ENCODE assay signal across 11 mouse cellular contexts in the genomic region with DNA sequence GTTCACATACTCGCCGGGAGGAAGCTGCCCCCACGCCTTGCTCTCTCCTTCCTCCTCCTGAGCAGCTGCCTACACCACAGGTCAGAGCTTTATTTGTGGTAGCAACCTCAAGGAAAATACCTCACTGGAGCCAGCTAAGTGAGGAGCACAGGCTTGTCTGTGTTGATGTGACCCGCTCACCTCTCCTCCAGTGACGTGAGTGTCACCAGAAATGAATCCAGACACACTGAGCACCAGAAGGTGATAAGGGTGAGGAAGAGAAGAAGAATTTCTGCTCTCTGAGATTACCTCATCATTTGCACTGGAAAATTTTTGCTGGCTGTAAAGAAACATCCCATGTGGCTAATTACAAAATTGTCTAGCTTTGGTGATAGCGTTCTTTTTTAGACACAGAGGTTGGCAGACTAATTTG.
DNase-seq lines count a peak whose midpoint lies in the region; ATAC-seq lines count a peak whose summit lies in the region.
"Had no signal": no experiment of that assay in that cellular context is flagged by ENCODE, and none has a peak within 500 bp of the region (broad histone marks: within the 10 kb centered on the region; RNA-seq: fewer than 3 reads in every experiment).

No protein-coding gene starts in this region.

- H3K27ac ChIP-seq in hindbrain, embryonic 12.5 days = 0 out of 2 replicates have a peak overlapping the region, but pooled peaks have one; percentile 23
- no peak overlapping the region for H3K27ac ChIP-seq in hindbrain, embryonic 10.5 days
- H3K27ac ChIP-seq in midbrain, embryonic 16.5 days (ENCODE audit: low read length) = peak overlapping the region; percentile 20; the same call in 1 of the 2 replicates
- no peak overlapping the region for H3K27ac ChIP-seq in midbrain, embryonic 11.5 days (ENCODE audit: low read depth, low read length)

- no peak overlapping the region for H3K4me3 ChIP-seq in hindbrain, embryonic 12.5 days
- H3K4me3 ChIP-seq in hindbrain, embryonic 10.5 days = no peak overlapping the region
- no peak overlapping the region for H3K4me3 ChIP-seq in midbrain, embryonic 16.5 days (ENCODE audit: low read depth, low read length)
- no peak overlapping the region for H3K4me3 ChIP-seq in midbrain, embryonic 11.5 days (ENCODE audit: low read depth, low read length)

- peaks cover 4% of the 10 kb centered on the region for H3K4me1 ChIP-seq in hindbrain, embryonic 12.5 days
- H3K4me1 ChIP-seq in hindbrain, embryonic 10.5 days (replicated peaks) = peaks cover 15% of the 10 kb centered on the region; the same call in 1 of the 2 replicates
- H3K4me1 ChIP-seq in midbrain, embryonic 16.5 days (ENCODE audit: control insufficient read depth, insufficient read depth, low read length) = 0 out of 2 replicates have a peak, but pooled peaks cover 4% of the 10 kb centered on the region
- peaks cover 5% of the 10 kb centered on the region; the same call in 1 of the 2 replicates for H3K4me1 ChIP-seq in midbrain, embryonic 11.5 days (ENCODE audit: control insufficient read depth, insufficient read depth, low read length)

- H3K9ac ChIP-seq in hindbrain, embryonic 12.5 days = no peak overlapping the region
- H3K9ac ChIP-seq in midbrain, embryonic 16.5 days (ENCODE audit: low read depth, low read length) = no peak overlapping the region
- no peak overlapping the region for H3K9ac ChIP-seq in midbrain, embryonic 11.5 days (ENCODE audit: low read length)

- H3K4me2 ChIP-seq in hindbrain, embryonic 12.5 days (replicated peaks) = no peak overlapping the region
- no peak overlapping the region for H3K4me2 ChIP-seq in midbrain, embryonic 16.5 days (ENCODE audit: low read length)
- no peak overlapping the region for H3K4me2 ChIP-seq in midbrain, embryonic 11.5 days

- no peaks in the 10 kb centered on the region for H3K9me3 ChIP-seq in hindbrain, embryonic 12.5 days (replicated peaks)
- no peaks in the 10 kb centered on the region for H3K9me3 ChIP-seq in hindbrain, embryonic 10.5 days
- no peaks in the 10 kb centered on the region for H3K9me3 ChIP-seq in midbrain, embryonic 16.5 days (replicated peaks; ENCODE audit: control insufficient read depth, low read length, poor library complexity, severe bottlenecking)
- H3K9me3 ChIP-seq in midbrain, embryonic 11.5 days (ENCODE audit: control insufficient read depth, low read length) = no peaks in the 10 kb centered on the region

- 67% methylated on average over 6 of the region's 6 CpGs for WGBS in hindbrain, embryonic 12.5 days
- 80% methylated on average over 6 of the region's 6 CpGs for WGBS in hindbrain, embryonic 10.5 days
- WGBS in midbrain, embryonic 16.5 days = 57% methylated on average over 6 of the region's 6 CpGs
- WGBS in midbrain, embryonic 11.5 days = 86% methylated on average over 6 of the region's 6 CpGs

- no peak for ATAC-seq in cerebellum, adult (ENCODE audit: insufficient number of reproducible peaks, low FRiP score, low TSS enrichment)
- ATAC-seq in hindbrain, embryonic 12.5 days (ENCODE audit: low FRiP score) = no peak
- ATAC-seq in midbrain, embryonic 16.5 days = peak; percentile 58; the same call in 1 of the 2 replicates
- no peak for ATAC-seq in midbrain, embryonic 11.5 days (ENCODE audit: low FRiP score)

- no peaks in the 10 kb centered on the region for H3K27me3 ChIP-seq in hindbrain, embryonic 12.5 days
- no peaks in the 10 kb centered on the region for H3K27me3 ChIP-seq in hindbrain, embryonic 10.5 days (ENCODE audit: insufficient read depth, poor library complexity, severe bottlenecking)
- no peaks in the 10 kb centered on the region for H3K27me3 ChIP-seq in midbrain, embryonic 16.5 days (ENCODE audit: control insufficient read depth, insufficient read depth, low read depth, low read length)
- H3K27me3 ChIP-seq in midbrain, embryonic 11.5 days (ENCODE audit: control insufficient read depth, insufficient read depth, low read length) = no peaks in the 10 kb centered on the region

- peak; percentile 14 for DNase-seq in cerebellum, adult 9-10 months
- DNase-seq in hindbrain, embryonic 10.5 days (ENCODE audit: low spot score) = no peak
- no peak for DNase-seq in midbrain, embryonic 11.5 days (ENCODE audit: low spot score, missing footprints)
- peak; percentile 32 for DNase-seq in lung, postnatal 36 days
- no peak for DNase-seq in ovary, postnatal 10 days (ENCODE audit: low spot score)
- DNase-seq: gastrocnemius, postnatal 10 days; kidney, postnatal 14 days; thymus, postnatal 36 days had no signal

- no peaks in the 10 kb centered on the region for H3K36me3 ChIP-seq in hindbrain, embryonic 12.5 days
- H3K36me3 ChIP-seq in hindbrain, embryonic 10.5 days = no peaks in the 10 kb centered on the region
- no peaks in the 10 kb centered on the region for H3K36me3 ChIP-seq in midbrain, embryonic 16.5 days (ENCODE audit: control insufficient read depth, insufficient read depth, low read length)
- H3K36me3 ChIP-seq in midbrain, embryonic 11.5 days (ENCODE audit: control insufficient read depth, insufficient read depth, low read length) = no peaks in the 10 kb centered on the region

Comparison
In these comparisons a context has a peak if more than half of its experiments do, and no peak if none do; other contexts are left out.
1. H3K27ac ChIP-seq: peak in hindbrain, embryonic 12.5 days (single experiment) and midbrain, embryonic 16.5 days (single experiment); none in hindbrain, embryonic 10.5 days (single experiment) and midbrain, embryonic 11.5 days (single experiment).
2. DNase-seq: peak in cerebellum, adult 9-10 months (single experiment) and lung, postnatal 36 days (single experiment); none in hindbrain, embryonic 10.5 days (single experiment), midbrain, embryonic 11.5 days (single experiment) and ovary, postnatal 10 days (single experiment).